Mouse (Mus musculus): Measurements from ENCODE around the gene Adra1b. TPM values are rescaled to one million over a fixed set of nuclear protein-coding genes. Genes with fewer than 3 reads are reported as not detected.

Gene Adra1b
- polyA plus RNA-seq, 1 experiment from 2014 or later: 4.4 TPM

DNA sequence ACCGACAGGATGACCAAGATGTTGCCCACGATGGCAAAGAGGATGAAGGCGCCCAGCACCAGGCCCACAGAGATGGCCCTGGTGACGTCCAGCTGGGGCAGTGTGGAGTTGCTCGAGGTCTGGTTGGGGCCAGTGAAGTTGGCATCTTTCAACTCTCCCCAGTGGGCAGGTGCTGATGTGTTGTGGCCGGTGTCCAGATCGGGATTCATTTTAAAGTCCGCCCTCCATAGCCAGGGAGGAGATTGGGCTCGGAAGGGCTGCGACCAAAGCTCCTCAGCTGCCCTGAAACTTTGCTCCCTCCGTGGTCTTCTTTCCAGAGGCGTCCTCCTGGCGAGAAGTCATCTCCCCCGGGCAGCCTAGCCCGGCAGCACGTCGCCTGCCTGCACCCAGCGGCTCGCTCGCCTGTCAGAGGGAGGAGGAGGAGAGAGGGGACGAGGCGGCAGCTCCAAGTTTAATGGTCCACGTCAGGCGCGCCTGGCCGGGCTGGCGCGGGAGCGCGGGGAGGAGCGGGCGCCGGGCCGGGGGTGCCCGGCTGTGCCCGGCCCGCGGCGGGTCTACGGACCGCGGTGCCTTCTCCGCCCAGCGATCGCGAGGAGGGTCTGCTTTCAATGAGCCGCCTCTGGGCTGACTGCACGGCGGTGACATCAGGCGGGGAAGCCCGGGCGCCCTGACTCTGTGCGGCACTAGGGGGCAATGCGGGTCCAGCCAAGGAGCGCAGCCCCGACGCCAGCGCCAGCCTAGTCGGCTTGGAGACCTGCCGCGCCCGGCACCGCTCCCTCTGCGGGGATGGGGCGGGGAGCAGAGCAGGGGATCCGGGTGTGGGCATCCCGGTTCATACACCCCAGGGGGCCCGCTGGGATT is 64.9 kb downstream of the Adra1b start:
- Histone ChIP-seq H3K4me1 (replicated peaks) (peaks cover 11% of the 10 kb centered on the region), H3K4me2 (peak overlapping the region; percentile 76), H3K9me3 (no peaks in the 10 kb centered on the region), H3K4me3 (peak overlapping the region; percentile 60), H3K9ac (peak overlapping the region; percentile 84), H3K36me3 (no peaks in the 10 kb centered on the region), H3K27me3 (peaks cover 21% of the 10 kb centered on the region), H3K27ac (peak overlapping the region; percentile 58)
- peak; percentile 98 for ATAC-seq (ENCODE audit: low FRiP score)
- WGBS: 5% methylated on average over 66 of the region's 68 CpGs

DNA sequence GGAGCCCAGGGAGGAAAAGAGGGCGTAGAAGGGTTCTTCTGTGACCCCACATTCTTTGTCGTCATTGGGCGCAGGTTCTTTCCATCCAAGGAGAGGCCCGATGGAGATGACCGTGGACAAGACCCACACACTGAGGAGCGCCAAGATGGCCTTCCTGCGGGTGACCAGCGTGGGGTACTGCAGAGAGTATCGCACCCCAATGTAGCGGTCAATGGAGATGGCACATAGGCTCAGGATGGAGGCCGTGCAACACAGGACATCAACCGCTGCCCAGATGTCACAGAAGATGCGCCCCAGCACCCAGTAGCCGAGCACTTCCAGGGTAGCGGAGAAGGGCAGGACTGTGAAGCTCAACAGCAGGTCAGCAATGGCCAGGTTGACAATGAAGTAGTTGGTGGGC is 65.6 kb downstream of the Adra1b start:
- 0 out of 2 replicates have a peak, but pooled peaks have one; percentile 10 for ATAC-seq (ENCODE audit: low FRiP score)
- no peak overlapping the region for H3K27ac ChIP-seq
- no peaks in the 10 kb centered on the region for H3K9me3 ChIP-seq
- no peak overlapping the region for H3K9ac ChIP-seq
- H3K27me3 ChIP-seq: peaks cover 21% of the 10 kb centered on the region
- 95% methylated on average over 15 of the region's 15 CpGs for WGBS
- H3K36me3 ChIP-seq: no peaks in the 10 kb centered on the region
- peak overlapping the region; percentile 60 for H3K4me3 ChIP-seq
- H3K4me1 ChIP-seq (replicated peaks): peaks cover 11% of the 10 kb centered on the region
- H3K4me2 ChIP-seq: peak overlapping the region; percentile 76

DNA sequence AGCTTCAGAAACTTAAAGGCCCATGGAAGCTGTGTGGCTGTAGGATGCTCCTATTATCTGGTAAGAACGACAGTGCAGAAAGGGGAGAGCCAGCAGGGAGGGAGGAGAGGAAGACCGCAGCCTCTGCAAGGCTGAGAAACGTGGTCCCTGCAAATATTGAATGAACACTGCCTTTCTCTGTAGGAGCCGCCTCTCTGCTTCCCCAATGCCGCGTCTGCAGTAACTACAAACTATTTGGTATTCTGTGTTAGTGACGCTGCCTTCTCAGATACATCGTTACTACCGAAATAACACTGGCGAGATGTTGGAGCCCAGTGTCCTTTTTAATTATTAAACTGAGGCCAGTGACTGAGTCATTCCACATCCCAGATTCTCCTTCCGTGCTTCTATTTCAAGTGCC is 66.5 kb downstream of the Adra1b start:
- Histone ChIP-seq H3K27me3 (peaks cover 21% of the 10 kb centered on the region), H3K9me3 (no peaks in the 10 kb centered on the region), H3K36me3 (no peaks in the 10 kb centered on the region), H3K4me2 (peak overlapping the region; percentile 76), H3K9ac (no peak overlapping the region), H3K4me1 (replicated peaks) (peaks cover 11% of the 10 kb centered on the region), H3K4me3 (peak overlapping the region; percentile 17), H3K27ac (no peak overlapping the region)
- WGBS: 61% methylated on average over 11 of the region's 11 CpGs
- no peak for ATAC-seq (ENCODE audit: low FRiP score)

DNA sequence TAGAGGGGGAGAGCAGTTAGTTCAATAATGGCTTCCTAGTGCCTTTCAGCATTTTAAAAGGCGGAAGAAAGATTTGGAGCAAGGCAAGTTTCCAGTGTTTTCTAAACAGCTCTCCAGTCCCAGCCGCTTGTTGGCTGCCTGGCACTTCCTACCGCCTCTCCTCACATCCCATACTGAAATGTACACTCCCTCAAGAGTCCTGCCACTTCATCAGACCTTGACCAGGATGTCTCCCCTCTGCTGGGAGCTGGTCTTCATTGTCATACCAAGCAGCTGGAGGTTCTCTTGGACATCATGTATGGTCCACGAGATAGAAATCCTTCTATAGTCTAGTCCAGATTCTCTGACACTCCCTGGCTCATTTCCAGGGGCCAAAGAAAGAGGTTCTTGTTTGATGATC is 69.5 kb downstream of the Adra1b start:
- Histone ChIP-seq H3K9me3 (no peaks in the 10 kb centered on the region), H3K9ac (no peak overlapping the region), H3K36me3 (no peaks in the 10 kb centered on the region), H3K4me3 (no peak overlapping the region), H3K4me2 (no peak overlapping the region), H3K27me3 (peaks cover 12% of the 10 kb centered on the region), H3K4me1 (replicated peaks) (peaks cover 7% of the 10 kb centered on the region), H3K27ac (no peak overlapping the region)
- ATAC-seq (ENCODE audit: low FRiP score): no peak
- 69% methylated on average over 4 of the region's 4 CpGs for WGBS

DNA sequence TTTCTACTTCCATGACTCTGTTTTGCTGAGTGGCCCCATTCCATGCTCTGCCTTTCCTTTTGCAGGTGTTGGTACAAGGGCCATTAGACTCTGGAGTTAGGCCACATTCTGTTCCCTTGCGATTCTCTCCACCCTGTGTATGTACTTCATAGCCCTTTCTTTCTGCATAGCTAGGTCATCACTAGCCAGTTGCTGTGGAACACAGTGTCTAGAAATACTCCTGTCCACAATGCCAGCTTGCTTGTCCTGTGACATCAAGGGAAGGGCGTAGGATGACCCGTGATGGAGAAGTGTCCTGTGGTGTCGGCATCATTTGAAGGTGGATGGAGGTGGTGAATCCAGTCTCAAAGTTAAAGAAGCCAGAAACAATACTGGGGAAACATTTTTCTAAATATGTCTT is 74.2 kb downstream of the Adra1b start:
- no peak for ATAC-seq (ENCODE audit: low FRiP score)
- Histone ChIP-seq H3K4me3 (no peak overlapping the region), H3K27me3 (no peaks in the 10 kb centered on the region), H3K9ac (no peak overlapping the region), H3K4me1 (replicated peaks) (no peaks in the 10 kb centered on the region), H3K36me3 (no peaks in the 10 kb centered on the region), H3K9me3 (no peaks in the 10 kb centered on the region), H3K27ac (no peak overlapping the region), H3K4me2 (no peak overlapping the region)
- WGBS: 96% methylated on average over 4 of the region's 4 CpGs

DNA sequence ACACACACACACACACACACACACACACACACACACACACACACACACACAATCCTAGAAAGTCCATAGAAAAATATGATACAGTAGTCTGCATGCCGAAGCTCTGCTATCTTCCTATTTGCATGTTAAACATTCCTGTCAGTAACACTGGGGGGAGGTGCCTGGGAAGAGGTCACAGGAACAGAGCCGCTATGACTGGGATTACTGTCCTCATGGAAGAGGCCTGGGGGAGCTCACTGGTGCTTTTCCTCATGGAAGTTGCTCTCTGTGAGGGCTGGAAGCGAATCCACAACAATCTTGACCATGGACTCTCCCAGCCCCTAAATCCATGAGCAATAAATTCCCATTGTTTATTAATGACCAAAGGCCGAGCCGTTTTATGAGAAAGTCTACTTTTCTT is 77.7 kb downstream of the Adra1b start:
- no peak for ATAC-seq (ENCODE audit: low FRiP score)
- H3K36me3 ChIP-seq: no peaks in the 10 kb centered on the region
- H3K4me3 ChIP-seq: no peak overlapping the region
- H3K9ac ChIP-seq: no peak overlapping the region
- H3K4me2 ChIP-seq: no peak overlapping the region
- H3K4me1 ChIP-seq (replicated peaks): no peaks in the 10 kb centered on the region
- no peaks in the 10 kb centered on the region for H3K9me3 ChIP-seq
- H3K27ac ChIP-seq: no peak overlapping the region
- no peaks in the 10 kb centered on the region for H3K27me3 ChIP-seq
- 71% methylated on average over 5 of the region's 5 CpGs for WGBS

DNA sequence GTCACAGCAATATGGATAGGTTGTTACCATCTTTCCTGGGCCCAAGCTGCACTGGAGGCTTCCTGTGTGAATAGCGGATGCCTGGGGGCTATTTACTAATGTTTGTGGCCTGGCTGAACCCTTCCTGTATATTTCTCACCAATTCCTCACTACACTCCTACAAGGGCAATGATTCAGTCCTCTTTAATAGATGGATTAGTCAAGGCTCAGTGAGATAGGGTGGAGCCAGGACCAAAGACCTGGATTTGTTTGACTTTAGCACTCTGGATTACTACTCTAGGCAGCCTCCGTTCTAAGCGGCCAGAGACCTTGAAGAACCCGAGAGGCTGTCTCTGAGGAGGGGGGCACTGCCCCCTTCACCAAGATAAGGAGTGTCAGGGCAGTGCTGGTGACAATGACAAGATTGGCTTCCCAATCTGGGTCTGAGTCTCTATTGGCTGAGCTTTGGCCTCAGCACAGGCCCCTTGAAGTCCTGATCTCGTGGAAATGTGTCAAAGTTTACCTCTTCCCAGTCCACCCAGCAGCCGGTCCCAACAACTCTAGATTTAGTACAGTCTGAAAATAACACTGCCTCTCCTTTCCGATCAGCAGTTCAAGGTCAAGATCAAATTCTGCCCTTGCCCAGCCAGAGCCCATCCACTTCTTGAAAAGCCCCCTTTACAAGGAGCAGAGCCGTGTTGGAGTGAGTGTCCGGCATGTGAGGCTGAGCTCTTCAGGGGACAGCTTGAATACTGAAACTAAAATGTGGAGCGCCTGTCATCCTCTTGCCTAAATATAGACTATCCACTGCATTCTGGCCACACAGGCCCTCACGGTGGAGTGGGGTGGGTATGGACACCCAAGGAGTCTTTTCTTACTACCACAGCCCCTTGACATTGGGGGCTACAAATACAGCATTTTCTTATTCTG is 80.2 kb downstream of the Adra1b start:
- H3K36me3 ChIP-seq: no peaks in the 10 kb centered on the region
- H3K4me3 ChIP-seq: no peak overlapping the region
- H3K9ac ChIP-seq: no peak overlapping the region
- no peaks in the 10 kb centered on the region for H3K27me3 ChIP-seq
- ATAC-seq (ENCODE audit: low FRiP score): no peak
- H3K4me2 ChIP-seq: no peak overlapping the region
- 88% methylated on average over 11 of the region's 11 CpGs for WGBS
- H3K9me3 ChIP-seq: no peaks in the 10 kb centered on the region
- no peaks in the 10 kb centered on the region for H3K4me1 ChIP-seq (replicated peaks)
- no peak overlapping the region for H3K27ac ChIP-seq

DNA sequence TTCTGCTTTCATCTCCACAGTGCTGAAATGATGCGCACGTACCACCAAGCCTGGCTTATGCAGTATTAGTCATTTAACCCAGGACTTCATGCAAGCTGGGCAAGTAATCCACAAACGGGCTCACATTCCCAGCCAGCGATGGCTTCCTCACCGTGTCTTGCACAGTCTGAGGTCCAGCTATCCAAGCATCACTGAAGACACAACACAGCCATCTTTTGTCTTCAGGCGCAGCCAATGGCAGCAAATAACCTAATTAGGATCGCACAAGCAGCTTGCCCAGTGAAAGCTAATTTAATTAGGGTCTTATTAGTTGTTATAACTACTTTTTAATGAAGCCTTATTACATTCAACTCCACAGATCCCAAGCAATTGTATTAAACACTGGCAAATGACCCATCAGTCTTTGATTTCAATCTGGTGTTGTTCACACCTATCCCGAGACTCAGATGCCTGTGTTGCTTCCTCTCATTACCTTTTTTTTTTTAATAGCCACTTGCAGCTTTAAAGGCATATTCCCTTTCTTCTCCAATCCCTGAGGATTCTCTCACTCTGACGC is 83.6 kb downstream of the Adra1b start:
- Histone ChIP-seq H3K27me3 (no peaks in the 10 kb centered on the region), H3K4me1 (replicated peaks) (no peaks in the 10 kb centered on the region), H3K36me3 (no peaks in the 10 kb centered on the region), H3K4me2 (no peak overlapping the region), H3K27ac (peak overlapping the region; percentile 18; the same call in 1 of the 2 replicates), H3K9ac (no peak overlapping the region), H3K9me3 (no peaks in the 10 kb centered on the region), H3K4me3 (no peak overlapping the region)
- 65% methylated on average over 9 of the region's 9 CpGs for WGBS
- ATAC-seq (ENCODE audit: low FRiP score): 0 out of 2 replicates have a peak, but pooled peaks have one; percentile 46

DNA sequence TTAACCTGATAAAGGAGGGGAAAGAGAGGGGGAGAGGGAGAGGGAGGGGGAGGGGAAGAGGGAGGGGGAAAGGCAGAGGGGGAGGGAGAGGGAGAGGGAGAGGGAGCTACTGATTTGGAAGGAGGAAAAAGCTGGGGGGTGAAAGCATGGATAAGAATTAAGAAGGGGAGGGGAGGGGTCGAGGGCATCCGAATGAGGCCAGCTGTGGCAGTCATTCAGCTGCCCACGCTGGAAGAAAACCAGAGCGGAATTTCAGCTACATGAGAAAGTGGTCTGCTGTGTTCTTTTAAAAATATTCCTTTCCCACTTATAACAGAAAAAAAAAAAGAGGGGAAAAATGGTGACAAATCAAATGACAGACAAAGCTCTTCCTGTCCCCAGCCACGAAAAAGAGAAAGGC is 88.5 kb downstream of the Adra1b start:
- Histone ChIP-seq H3K4me2 (no peak overlapping the region), H3K9me3 (no peaks in the 10 kb centered on the region; the same call in 1 of the 2 replicates), H3K4me3 (no peak overlapping the region), H3K27ac (no peak overlapping the region), H3K27me3 (no peaks in the 10 kb centered on the region), H3K4me1 (replicated peaks) (peaks cover 5% of the 10 kb centered on the region; the same call in 1 of the 2 replicates), H3K9ac (no peak overlapping the region), H3K36me3 (no peaks in the 10 kb centered on the region)
- 66% methylated on average over 5 of the region's 5 CpGs for WGBS
- no peak for ATAC-seq (ENCODE audit: low FRiP score)

DNA sequence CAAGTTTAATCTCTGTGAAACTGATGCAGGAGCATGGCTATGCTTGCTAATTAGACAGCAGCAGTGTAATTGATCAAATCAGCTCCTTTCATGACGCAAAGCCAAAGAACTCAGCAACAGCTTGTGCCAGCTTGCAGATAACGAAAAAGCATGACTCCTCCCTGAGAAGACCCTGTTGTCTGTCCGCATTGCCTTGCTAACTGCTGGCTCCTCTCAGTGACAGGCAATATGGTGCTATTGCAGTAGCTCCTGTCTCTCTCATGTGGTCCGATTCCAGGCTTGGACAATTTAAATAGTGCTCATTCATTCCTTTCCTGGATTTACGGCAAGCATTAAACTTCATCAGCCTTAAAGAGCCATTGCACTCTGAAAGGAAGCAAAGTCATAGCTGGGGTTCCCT is 93.3 kb downstream of the Adra1b start:
- WGBS: 56% methylated on average over 5 of the region's 5 CpGs
- no peak overlapping the region for H3K4me2 ChIP-seq
- no peaks in the 10 kb centered on the region for H3K27me3 ChIP-seq
- no peaks in the 10 kb centered on the region; the same call in 1 of the 2 replicates for H3K9me3 ChIP-seq
- no peak overlapping the region for H3K4me3 ChIP-seq
- H3K27ac ChIP-seq: no peak overlapping the region
- H3K4me1 ChIP-seq (replicated peaks): peaks cover 6% of the 10 kb centered on the region; the same call in 1 of the 2 replicates
- ATAC-seq (ENCODE audit: low FRiP score): no peak
- H3K36me3 ChIP-seq: no peaks in the 10 kb centered on the region
- no peak overlapping the region for H3K9ac ChIP-seq

DNA sequence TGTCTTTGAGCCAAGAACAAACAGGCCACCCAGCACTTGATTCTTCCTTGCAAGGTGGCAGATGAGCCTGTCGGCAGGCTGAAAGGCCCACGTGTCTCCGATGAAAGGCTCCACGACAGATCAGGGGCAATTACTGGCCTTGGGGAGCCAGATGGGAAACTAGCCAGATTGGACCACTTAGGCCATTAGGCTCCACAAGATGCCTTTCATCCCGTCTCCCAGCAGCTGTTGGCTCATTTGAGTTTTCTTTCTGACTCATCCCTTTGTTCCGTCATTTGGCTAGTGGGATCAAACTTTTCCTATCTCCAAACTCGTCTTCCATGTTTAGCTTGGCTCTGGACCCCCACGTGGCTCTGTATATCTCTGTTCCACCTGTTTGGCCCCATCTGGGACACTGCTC is 105.0 kb downstream of the Adra1b start:
- Histone ChIP-seq H3K4me1 (replicated peaks) (no peaks in the 10 kb centered on the region), H3K36me3 (no peaks in the 10 kb centered on the region), H3K4me2 (no peak overlapping the region), H3K27me3 (no peaks in the 10 kb centered on the region), H3K9me3 (no peaks in the 10 kb centered on the region), H3K27ac (no peak overlapping the region), H3K4me3 (no peak overlapping the region), H3K9ac (no peak overlapping the region)
- no peak for ATAC-seq (ENCODE audit: low FRiP score)
- 64% methylated on average over 8 of the region's 8 CpGs for WGBS

DNA sequence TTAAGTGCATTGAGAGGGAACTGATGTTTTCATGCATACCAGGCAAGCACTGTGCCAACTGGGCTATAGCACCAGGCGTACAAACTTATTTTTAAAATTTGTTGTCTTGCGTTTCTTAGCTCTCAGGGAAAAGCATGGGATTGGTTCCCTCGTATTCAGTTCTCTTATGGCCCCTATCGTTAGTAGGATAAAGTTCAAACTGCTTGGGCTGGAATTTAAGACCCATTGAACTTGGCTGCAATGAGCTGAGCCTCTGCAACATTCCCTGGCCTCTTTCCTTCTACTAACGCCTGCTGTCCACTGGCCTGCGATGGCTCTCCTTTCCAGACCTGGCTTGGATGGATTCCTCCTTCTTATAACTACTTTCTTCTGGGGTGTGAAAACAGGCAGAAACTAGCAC is 110.6 kb downstream of the Adra1b start:
- H3K36me3 ChIP-seq: no peaks in the 10 kb centered on the region
- no peak overlapping the region for H3K4me2 ChIP-seq
- no peak overlapping the region for H3K4me3 ChIP-seq
- H3K27ac ChIP-seq: no peak overlapping the region
- H3K9ac ChIP-seq: no peak overlapping the region
- no peaks in the 10 kb centered on the region for H3K27me3 ChIP-seq
- no peak for ATAC-seq (ENCODE audit: low FRiP score)
- no peaks in the 10 kb centered on the region for H3K4me1 ChIP-seq (replicated peaks)
- no peaks in the 10 kb centered on the region for H3K9me3 ChIP-seq
- WGBS: 92% methylated on average over 6 of the region's 6 CpGs
